Mouse (Mus musculus): ENCODE results near the gene Dnajc7.

DNA sequence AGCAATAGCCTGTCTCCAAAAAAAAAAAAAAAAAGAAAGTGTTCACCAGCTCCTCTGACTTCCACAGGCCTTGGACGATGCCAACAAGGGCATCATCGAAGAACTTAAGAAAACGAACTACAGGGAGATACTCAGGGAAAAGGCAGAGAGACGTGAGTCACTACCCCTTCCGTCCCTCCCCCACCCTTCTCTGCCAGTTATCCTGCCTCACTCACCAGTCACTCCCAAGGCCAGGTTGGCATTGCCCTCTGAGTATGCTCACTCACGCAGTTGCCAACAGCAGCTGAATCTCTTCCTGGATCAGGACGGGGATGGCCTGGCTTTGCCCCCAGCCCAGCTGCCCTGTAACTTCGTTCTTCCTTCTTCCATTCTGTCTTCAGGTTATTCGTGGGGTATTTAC, 50.2 kb downstream of the Dnajc7 start:
- TF ChIP-seq MAX (IDR thresholded peaks at IDR 0.05; ENCODE audit: low read depth) (no peak), POLR2A (IDR thresholded peaks at IDR 0.05; ENCODE audit: insufficient read length, low read depth) (no peak), E2F4 (IDR thresholded peaks at IDR 0.05; ENCODE audit: insufficient read depth) (no peak), POLR2AphosphoS2 (IDR thresholded peaks at IDR 0.05; ENCODE audit: insufficient read length, low read depth) (no peak), USF1 (IDR thresholded peaks at IDR 0.05; ENCODE audit: low read depth) (no peak), TCF3 (IDR thresholded peaks at IDR 0.05; ENCODE audit: insufficient read length, low read depth) (no peak), TCF12 (IDR thresholded peaks at IDR 0.05; ENCODE audit: insufficient read depth, poor library complexity, severe bottlenecking) (no peak), CEBPB (IDR thresholded peaks at IDR 0.05; ENCODE audit: insufficient read depth, poor library complexity, severe bottlenecking) (no peak), MYOG (IDR thresholded peaks at IDR 0.05; ENCODE audit: control insufficient read depth in 1 of 3, insufficient read depth in 1 of 3, insufficient read length in 2 of 3, low read depth in 2 of 3) (peak in 1 of 3 experiments; percentile 25), MYOD1 (IDR thresholded peaks at IDR 0.05; ENCODE audit: control insufficient read depth in 1 of 3, insufficient read length in 2 of 3, low read depth in 2 of 3) (peak in 1 of 3 experiments; percentile 24)
